In genomic region chr6:6088151-6088550, GRCm38 (mm10) we compare ENCODE assay signal across 8 mouse cellular contexts.
DNase-seq lines count a peak whose midpoint lies in the region; ATAC-seq and TF ChIP-seq lines count a peak whose summit lies in the region.

No protein-coding gene starts in this region.

- intact Hi-C loops in heart, postnatal 25 days (cut with DNase I): no loop called here

- no peak for TF ChIP-seq CTCF in layer of hippocampus, adult 2 months (conservative IDR thresholded peaks at IDR 0.05)

- no peak overlapping the region for H3K4me3 ChIP-seq in layer of hippocampus, adult 2 months

- ATAC-seq in erythroblast, adult 5-6 weeks (replicated peaks; ENCODE audit: low FRiP score, poor library complexity, severe bottlenecking): no peak

- peak; percentile 63 for DNase-seq in heart, adult 8-10 months (ENCODE audit: low spot score)
- DNase-seq in heart, postnatal 25 days (ENCODE audit: low spot score): no peak
- DNase-seq in cerebellum, postnatal 25 days: peak; percentile 60 to 76
- peak; percentile 62 to 68 for DNase-seq in layer of hippocampus, adult 2 months (ENCODE audit: low spot score in 2 of 2)
- DNase-seq in lung, postnatal 25 days (ENCODE audit: low spot score): peak; percentile 28
- no peak for DNase-seq in thymus, postnatal 0 days (ENCODE audit: low spot score)
- no peak for DNase-seq in spleen, adult 18-20 months

- no peak overlapping the region for H3K27ac ChIP-seq in layer of hippocampus, adult 2 months

Comparison
In these comparisons a context has a peak if more than half of its experiments do, and no peak if none do; other contexts are left out.
1. DNase-seq: peak in heart, adult 8-10 months (single experiment), cerebellum, postnatal 25 days (2 of 2), layer of hippocampus, adult 2 months (2 of 2) and lung, postnatal 25 days (single experiment); none in heart, postnatal 25 days (single experiment), thymus, postnatal 0 days (single experiment) and spleen, adult 18-20 months (0 of 2).